Mouse (Mus musculus) lung, postnatal 0 days (tissue): ENCODE measurements around the gene Lrguk. TPM values are rescaled to one million over a fixed set of nuclear protein-coding genes. Genes with fewer than 3 reads are reported as not detected.

Experiments used
- ATAC-seq: fragments of 200-750 bp; cut with Nextera tagmentation; 2 replicates; pipeline ENCODE4 v1.8.0; 2017; ENCODE audit warnings: moderate library complexity
- DNase-seq: peaks from one replicate; pipeline ENCODE4 v3.0.0-alpha.2; 2016; ENCODE audit warnings: low spot score
- H3K27ac ChIP-seq: fragments of 300-500 bp; sonication (generic); 2 replicates; pipeline ENCODE4 v1.5.1; 2014; ENCODE audit warnings: antibody characterized with exemption, mild to moderate bottlenecking, low read length, mixed read lengths
- H3K27me3 ChIP-seq: fragments of 300-500 bp; sonication (generic); replicated peaks from 2 replicates; pipeline ENCODE4 v1.6.1; 2014; ENCODE audit warnings: low read length, mixed read lengths; ENCODE audit not compliant: insufficient read depth
- H3K36me3 ChIP-seq: fragments of 300-500 bp; sonication (generic); 2 replicates; pipeline ENCODE4 v1.6.1; 2014; ENCODE audit warnings: low read length, mixed read lengths; ENCODE audit not compliant: insufficient read depth
- H3K4me1 ChIP-seq: fragments of 300-500 bp; sonication (generic); 2 replicates; pipeline ENCODE4 v1.6.1; 2014; ENCODE audit warnings: antibody characterized with exemption, low read depth, low read length, mixed read lengths; ENCODE audit not compliant: insufficient read depth
- H3K4me2 ChIP-seq: fragments of 300-500 bp; sonication (generic); replicated peaks from 2 replicates; pipeline ENCODE4 v1.6.1; 2014; ENCODE audit warnings: low read depth, mild to moderate bottlenecking, low read length, moderate library complexity, mixed read lengths
- H3K4me3 ChIP-seq: fragments of 300-500 bp; sonication (generic); 2 replicates; pipeline ENCODE4 v1.5.1; 2014; ENCODE audit warnings: low read depth, low read length
- H3K9ac ChIP-seq: fragments of 300-500 bp; sonication (generic); replicated peaks from 2 replicates; pipeline ENCODE4 v1.6.1; 2014; ENCODE audit warnings: low read depth, mild to moderate bottlenecking
- H3K9me3 ChIP-seq: fragments of 300-500 bp; sonication (generic); 2 replicates; pipeline ENCODE4 v1.6.1; 2016; ENCODE audit warnings: low read length, mixed read lengths
- CTCF ChIP-seq: IDR thresholded peaks from 2 replicates; pipeline ENCODE4 v1.5.1; 2016; ENCODE audit warnings: antibody characterized with exemption, mild to moderate bottlenecking
- EP300 ChIP-seq: IDR thresholded peaks from 2 replicates; pipeline ENCODE4 v1.6.1; 2016; ENCODE audit warnings: antibody characterized with exemption, mild to moderate bottlenecking, control low read depth
- WGBS: fragments of 180-500 bp; shearing (Covaris S2); extraction: QIAGEN DNeasy Blood & Tissue Kit; methylation state at CpG from one replicate; pipeline ENCODE4 v1.1.7; 2014; 5-methylcytosine and 5-hydroxymethylcytosine counted together
- polyA plus RNA-seq: library from polyadenylated mRNA; unstranded; fragments of >200 nt; fragmentation: Nextera tagmentation; extraction: Ambion mirVana; gene quantifications from 2 replicates; pipeline ENCODE4 v1.2.1, GENCODE M21; 2015

Lrguk gene
- polyA plus RNA-seq, 1 experiment from 2014 or later = 3.6 TPM

DNA sequence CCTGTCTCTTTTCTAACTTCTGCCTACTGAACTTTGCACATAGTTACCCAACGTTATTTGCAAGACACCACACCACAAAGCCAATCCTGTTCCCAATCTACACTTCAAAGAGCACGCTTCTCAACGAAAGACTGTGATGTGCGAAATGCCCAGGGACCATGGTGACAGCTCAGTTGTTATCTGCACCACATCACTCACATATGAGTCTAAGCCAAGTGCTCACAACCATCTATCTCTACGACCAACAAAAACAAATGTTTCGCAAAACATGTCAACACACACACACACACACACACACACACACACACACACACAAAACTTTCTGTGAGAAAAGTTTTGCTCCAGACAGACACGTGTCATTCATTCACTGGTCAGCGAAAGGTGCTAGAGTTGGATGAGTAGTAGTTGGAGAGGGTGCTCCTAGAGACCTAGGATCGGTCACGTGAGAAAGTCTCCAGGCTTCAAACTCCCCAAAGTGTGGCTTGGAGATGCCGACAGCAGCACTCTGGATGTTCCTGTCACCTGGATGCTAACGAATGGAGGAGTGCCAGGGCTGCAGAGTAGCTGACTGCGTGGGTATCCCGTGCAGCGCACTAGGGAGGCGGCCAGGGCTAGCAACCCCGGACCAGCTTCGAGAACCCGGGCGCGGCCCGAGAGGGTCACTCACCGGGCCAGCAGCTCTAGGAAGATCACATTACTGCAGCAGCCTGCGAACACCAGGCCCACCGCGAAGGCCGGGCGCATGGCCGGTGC is 147.0 kb downstream of the Lrguk start:
- TF ChIP-seq EP300 = no peak
- no peak for TF ChIP-seq CTCF
- ATAC-seq (peak; percentile 74), DNase-seq (peak; percentile 56)
- peak overlapping the region; percentile 56 for H3K9ac ChIP-seq
- no peaks in the 10 kb centered on the region for H3K36me3 ChIP-seq
- H3K27me3 ChIP-seq = no peaks in the 10 kb centered on the region
- H3K4me2 ChIP-seq = peak overlapping the region; percentile 84
- no peaks in the 10 kb centered on the region for H3K9me3 ChIP-seq
- peak overlapping the region; percentile 82 for H3K27ac ChIP-seq
- 1% methylated on average over 29 of the region's 29 CpGs for WGBS
- peak overlapping the region; percentile 77 for H3K4me3 ChIP-seq
- no peaks in the 10 kb centered on the region for H3K4me1 ChIP-seq

- Histone ChIP-seq H3K36me3 (no peaks in the 10 kb centered on the region), H3K27me3 (no peaks in the 10 kb centered on the region), H3K4me2 (peak within 1 kb of the TSS; percentile 84), H3K27ac (peak within 1 kb of the TSS; percentile 82), H3K9me3 (no peaks in the 10 kb centered on the region), H3K9ac (peak within 1 kb of the TSS; percentile 56), H3K4me3 (peak within 1 kb of the TSS; percentile 77), H3K4me1 (no peaks in the 10 kb centered on the region)
- TF ChIP-seq CTCF (peak; percentile 19; the same call in 1 of the 2 replicates), EP300 (no peak)
- 1% methylated on average over 29 of the region's 29 CpGs for WGBS
- peak; percentile 99 for DNase-seq
- peak; percentile 100 for ATAC-seq
Measured at GRCm38 (mm10) chr6:34176864-34177247, 147.6 kb downstream of the Lrguk start, which contains the start of gene Slc35b4. TSS of gene Slc35b4 (minus strand) at chr6:34177111.

DNA sequence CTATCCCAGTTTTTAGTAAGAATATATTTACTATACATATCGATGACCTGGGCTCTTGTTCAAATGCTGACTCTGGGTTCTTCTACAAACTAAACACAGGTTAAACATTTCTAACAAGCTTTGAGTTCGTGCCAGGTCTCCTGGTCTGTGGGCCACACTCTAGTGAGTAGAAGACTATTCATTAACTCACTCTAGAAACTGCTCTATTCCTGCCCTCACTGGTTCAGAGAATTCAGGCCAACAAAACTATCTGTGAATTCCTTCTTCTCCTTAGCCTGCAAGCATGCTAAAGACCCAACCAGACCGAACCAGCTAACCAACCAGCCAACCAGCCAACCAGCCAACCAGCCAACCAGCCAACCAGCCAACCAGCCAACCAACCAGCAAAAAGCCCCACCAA is 149.8 kb downstream of the Lrguk start:
- WGBS = 64% methylated on average over 3 of the region's 3 CpGs
- Histone ChIP-seq H3K27me3 (no peaks in the 10 kb centered on the region), H3K4me1 (no peaks in the 10 kb centered on the region), H3K4me2 (no peak overlapping the region), H3K4me3 (no peak overlapping the region), H3K36me3 (no peaks in the 10 kb centered on the region), H3K9ac (no peak overlapping the region), H3K27ac (no peak overlapping the region), H3K9me3 (no peaks in the 10 kb centered on the region)
- DNase-seq (no peak), ATAC-seq (no peak)
- TF ChIP-seq CTCF (no peak), EP300 (no peak)

DNA sequence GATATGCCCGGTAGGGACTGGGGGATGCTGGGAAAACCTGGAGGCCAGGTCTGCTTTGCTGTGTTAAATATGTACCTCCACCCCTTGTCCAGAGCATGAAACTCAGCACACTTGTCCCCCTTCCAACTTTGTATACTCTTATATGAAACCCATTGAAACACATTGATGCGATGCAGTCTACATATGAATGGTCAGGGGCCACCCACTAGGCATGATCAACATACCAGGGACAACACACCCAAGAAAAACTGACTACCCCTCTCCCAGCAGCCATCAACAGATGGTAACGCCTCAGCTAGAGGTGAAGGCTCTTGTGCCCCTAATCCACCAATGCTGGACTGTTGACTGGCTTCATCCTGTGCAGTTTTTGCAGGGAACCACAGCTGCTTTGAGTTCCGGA is 150.7 kb downstream of the Lrguk start:
- H3K4me2 ChIP-seq = no peak overlapping the region

DNA sequence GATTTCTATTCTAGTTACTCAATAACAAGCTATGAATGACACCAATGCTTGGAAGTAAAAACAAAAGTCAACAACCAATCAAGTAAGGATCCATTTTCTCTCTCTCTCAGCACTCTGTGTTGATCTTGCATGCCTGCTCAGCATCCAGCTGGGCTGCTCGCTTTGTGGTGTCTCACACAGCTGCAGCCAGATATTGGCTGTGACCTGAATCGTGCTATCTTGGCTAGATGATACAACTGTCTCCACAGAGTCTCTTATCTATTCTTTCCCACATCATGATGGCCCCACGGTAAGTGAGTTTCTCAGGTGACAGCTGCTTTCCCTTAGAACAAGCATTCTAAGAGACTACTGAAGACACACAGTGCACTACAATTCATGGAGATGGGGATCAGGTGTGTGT is 152.7 kb downstream of the Lrguk start:
- ATAC-seq = no peak
- no peak for DNase-seq
- 60% methylated on average over 3 of the region's 3 CpGs for whole genome bisulfite sequencing
- no peak overlapping the region for H3K4me2 ChIP-seq
- H3K27ac ChIP-seq = no peak overlapping the region
- no peaks in the 10 kb centered on the region for H3K4me1 ChIP-seq
- H3K4me3 ChIP-seq = no peak overlapping the region
- TF ChIP-seq EP300 (no peak), CTCF (no peak)
- no peaks in the 10 kb centered on the region for H3K36me3 ChIP-seq
- H3K27me3 ChIP-seq = no peaks in the 10 kb centered on the region
- no peak overlapping the region for H3K9ac ChIP-seq
- no peaks in the 10 kb centered on the region for H3K9me3 ChIP-seq

More for the DNA sequence above, 150.7 kb downstream of the Lrguk start:
- 84% methylated on average over 4 of the region's 4 CpGs for WGBS
- DNase-seq = no peak
- TF ChIP-seq CTCF = no peak
- no peak for TF ChIP-seq EP300
- Histone ChIP-seq H3K27me3 (no peaks in the 10 kb centered on the region), H3K27ac (no peak overlapping the region), H3K4me3 (no peak overlapping the region), H3K36me3 (no peaks in the 10 kb centered on the region), H3K9ac (no peak overlapping the region), H3K4me1 (no peaks in the 10 kb centered on the region), H3K9me3 (no peaks in the 10 kb centered on the region)
- ATAC-seq = no peak

GRCm38 (mm10) chr6:34183326-34183725 is 154.1 kb downstream of the Lrguk start:
- 76% methylated on average over 3 of the region's 3 CpGs for WGBS
- DNase-seq (no peak), ATAC-seq (no peak)
- H3K27ac ChIP-seq = no peak overlapping the region
- TF ChIP-seq CTCF = no peak
- no peak for TF ChIP-seq EP300
- no peaks in the 10 kb centered on the region for H3K36me3 ChIP-seq
- no peaks in the 10 kb centered on the region for H3K9me3 ChIP-seq
- H3K4me2 ChIP-seq = no peak overlapping the region
- H3K9ac ChIP-seq = no peak overlapping the region
- H3K4me3 ChIP-seq = no peak overlapping the region
- no peaks in the 10 kb centered on the region for H3K27me3 ChIP-seq
- H3K4me1 ChIP-seq = no peaks in the 10 kb centered on the region

Other genes starting within 250 kb of the Lrguk start
- 24.3 and 24.6 TPM in 2 replicates for gene Slc35b4, start 147.7 kb downstream of the Lrguk start, polyA plus RNA-seq